Mouse (Mus musculus) kidney, postnatal 10 days (tissue): ENCODE data around the gene Slc25a47.

Experiments used
- DNase-seq: peaks from one replicate; pipeline ENCODE4 v3.0.0; 2021; ENCODE audit warnings: mixed read lengths

Gene Slc25a47

DNA sequence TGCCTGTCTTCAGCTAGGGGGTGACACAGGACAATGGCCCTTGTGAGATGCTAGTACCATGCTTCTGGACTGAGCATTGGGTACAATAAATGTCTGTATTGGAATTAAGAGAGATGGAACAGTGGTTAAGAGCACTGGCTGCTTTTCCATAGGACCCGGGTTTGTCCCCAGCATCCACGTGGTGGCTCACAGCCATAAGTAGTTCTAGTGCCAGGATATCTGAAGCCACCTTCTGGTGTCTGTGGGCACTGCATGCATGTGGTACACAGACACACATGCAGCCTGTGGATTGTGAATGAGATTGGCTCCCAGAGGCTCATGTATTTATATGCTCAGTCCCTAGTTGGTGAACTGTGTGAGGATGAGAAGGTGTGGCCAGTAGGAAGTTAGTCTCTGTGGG, 33.7 kb downstream of the Slc25a47 start:
- no peak for DNase-seq

DNA sequence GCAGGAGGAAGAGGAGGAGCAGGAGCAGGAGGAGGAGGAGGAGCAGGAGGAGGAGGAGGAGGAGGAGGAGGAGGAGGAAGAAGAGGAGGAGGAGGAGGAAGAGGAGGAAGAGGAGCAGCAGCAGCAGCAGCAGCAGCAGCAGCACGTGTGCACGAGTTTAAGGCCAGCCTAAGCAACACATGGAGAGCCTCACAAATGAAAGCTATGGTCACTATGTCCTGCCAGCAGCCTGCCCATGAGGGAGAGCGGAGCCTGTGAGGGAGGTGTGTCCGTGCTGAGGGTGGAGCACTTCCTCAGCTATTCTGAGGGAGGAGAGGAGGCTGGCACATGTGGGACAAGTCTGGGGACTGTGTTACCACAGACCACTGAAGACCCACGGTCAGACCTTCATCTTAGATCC, 37.3 kb downstream of the Slc25a47 start:
- no peak for DNase-seq

DNA sequence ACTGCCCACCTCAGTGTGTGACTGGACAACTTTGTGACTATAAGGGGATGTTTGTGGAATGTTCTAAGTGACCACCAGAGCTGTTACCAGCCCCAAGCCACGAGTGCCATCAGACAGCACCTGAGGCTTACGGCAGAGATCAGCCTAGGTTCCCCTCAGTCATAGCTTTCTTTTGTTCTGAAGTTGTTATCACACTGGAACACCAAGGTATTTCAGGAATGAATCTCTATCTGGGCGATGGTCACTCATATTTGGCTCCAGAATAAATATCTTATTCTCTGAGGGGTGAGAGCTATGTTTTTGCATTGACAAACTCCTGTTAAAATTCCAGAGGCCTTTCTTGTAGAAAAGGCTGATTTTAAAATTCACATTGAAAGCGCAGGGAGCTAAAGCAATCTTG, 43.3 kb downstream of the Slc25a47 start:
- no peak for DNase-seq

- DNase-seq: no peak
Measured at GRCm38 (mm10) chr12:108880606-108881005, 44.8 kb downstream of the Slc25a47 start.

GRCm38 (mm10) chr12:108881192-108881591, 45.3 kb downstream of the Slc25a47 start:
- no peak for DNase-seq

DNA sequence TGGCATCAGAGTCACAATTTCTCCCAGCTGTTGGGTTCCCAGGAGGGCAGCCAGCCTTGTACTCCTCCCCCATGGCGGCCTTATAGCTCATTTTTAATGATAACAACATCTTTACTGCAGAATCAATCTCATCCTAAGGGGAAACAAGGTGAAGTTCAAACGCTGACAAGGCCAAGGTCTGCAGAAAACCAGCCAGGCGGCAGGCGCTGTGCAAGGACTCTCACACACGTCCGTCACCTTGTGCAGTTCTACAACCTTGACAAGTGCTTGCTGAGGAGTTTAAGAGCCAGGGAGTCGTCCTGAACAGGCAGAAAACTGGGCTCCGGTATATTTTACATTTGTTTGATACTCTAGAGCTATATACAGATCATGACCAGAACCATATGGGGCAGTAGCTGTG, 46.9 kb downstream of the Slc25a47 start:
- no peak for DNase-seq

GRCm38 (mm10) chr12:108885906-108886305, 50.1 kb downstream of the Slc25a47 start:
- no peak for DNase-seq

DNA sequence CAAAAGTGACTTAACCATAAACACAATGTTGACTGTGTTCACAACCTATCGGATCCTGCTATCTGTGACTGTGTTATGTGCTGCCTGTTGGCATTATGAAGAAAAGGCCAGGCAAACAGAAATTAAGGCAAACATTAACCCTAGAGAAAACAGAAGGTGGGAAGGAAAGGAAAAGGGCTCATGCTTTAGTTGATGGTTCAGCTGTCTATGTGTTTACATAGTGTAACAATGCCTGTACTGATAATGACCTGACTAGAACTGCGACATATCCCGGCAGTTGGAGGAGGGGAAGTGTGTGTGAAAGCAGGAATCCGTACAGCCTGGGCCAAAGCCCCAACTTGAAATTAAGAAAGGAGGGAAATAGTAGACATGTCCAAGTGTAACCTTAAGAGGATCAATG, 51.2 kb downstream of the Slc25a47 start:
- DNase-seq: no peak

DNA sequence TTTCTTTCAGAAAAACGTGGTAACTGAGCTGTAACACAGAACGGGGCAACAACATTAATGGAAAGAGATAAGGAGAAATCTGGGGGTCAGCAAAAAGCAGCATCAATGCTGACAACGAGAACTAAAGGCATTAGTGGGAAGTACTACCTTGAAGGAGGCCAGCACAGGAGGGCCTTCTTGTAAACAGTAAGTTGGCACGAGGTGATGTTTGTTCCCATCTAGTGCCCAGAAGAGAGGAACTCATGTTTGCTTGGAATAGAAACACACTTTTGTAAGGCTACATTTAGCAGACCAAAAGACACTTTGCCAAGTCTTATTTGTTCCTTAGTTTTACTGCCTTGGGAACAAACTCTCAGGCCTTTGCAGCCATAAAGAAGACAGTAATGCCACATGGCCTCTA, 52.8 kb downstream of the Slc25a47 start:
- DNase-seq: no peak

DNA sequence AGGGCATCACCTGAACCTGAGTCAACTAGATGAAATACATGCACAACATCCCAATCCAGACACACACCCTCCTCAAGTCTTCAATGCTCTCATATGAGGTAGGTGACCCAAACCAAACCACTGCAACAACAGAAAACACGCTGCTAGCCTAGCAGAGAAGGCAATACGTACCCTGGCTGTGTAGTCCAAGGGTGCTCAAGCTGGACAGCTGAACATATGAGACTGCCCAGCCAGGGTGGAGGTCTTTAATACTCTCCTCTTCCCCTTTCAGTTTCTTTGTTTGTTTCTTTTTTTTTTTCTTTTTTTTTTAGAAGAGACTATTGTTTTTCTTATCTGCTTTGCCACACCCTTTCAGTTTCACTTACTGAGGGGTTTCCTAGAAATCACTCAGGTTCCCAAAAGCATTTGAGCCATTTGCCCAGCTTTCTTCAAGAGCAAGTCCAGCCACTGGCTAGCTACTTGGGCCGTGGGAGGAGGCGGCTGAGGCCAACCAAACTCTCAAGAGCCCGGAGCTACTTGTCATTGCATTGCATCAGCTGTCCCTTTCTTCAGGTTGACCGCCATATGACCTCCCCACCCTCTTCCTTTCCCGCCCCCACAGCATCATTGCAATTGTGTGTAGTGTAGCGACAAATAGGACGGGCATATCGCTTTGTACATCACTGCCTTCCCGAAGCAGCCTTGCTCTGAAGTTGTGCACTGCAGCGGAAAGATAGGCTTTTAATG, 57.3 kb downstream of the Slc25a47 start, which contains the start of gene Wdr25:
Wdr25 (plus strand) TSS at position 643 of the 726 bp plus-strand sequence.
- DNase-seq: peak; percentile 18

DNA sequence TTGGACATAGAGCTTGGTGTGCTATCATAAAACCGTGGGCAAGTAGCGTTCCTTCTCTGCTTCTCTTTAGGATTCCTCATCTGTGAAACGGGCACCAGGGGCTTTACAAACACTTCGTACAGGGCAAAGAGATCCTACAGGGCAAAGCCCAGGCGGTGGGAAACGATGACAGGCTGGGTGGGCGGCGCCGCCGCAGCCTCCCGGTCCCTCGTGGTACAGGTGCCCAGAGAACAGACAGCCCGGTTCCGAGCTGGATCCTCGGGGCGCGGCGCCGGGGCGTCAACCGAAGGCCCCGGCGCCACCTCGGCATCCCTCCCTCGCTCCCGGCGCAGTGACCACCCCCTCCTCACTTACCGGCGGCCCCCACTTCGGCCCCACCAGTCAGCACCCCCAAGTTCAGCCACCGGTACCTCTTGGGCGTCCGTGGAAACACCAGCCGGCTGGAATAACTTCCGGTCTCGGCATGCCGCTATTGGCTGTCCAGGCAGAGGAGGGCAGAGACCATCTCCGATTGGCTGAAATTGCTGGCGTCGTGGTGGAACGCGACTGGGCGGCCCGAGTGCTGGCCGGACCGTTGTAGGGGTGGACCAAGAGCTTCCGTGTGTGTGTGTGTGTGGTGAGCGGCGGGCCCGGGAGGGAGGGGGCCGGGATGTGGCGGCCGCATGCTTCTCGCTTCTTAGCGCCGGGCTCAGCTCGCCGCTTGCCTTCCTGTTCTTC, 58.0 kb downstream of the Slc25a47 start, which contains the start of gene Wars:
Wars (minus strand) TSS at position 460 of the 717 bp plus-strand sequence.
- peak; percentile 96 for DNase-seq

DNA sequence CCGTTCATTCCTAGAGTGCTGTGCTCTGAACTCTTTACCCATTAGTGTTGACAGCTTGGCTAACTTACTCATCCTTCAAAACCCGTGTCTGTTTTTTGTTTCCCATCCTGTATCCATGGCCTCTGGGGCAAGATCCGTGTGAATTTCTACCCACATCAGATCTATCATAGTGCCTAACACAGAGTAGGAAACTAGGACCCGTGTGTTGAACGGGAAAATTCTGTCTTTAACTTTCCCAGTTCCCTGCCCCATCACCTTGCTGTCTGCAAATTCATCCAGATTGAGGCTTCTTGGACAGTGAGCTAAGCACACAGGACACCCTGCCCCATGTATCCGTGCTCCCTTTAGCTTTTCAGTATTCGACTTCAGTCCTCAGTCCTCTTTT, 58.6 kb downstream of the Slc25a47 start:
- DNase-seq: no peak

- peak; percentile 65 for DNase-seq
Measured at GRCm38 (mm10) chr12:108896006-108896405, 60.2 kb downstream of the Slc25a47 start.

GRCm38 (mm10) chr12:108901346-108901745, 65.5 kb downstream of the Slc25a47 start:
- DNase-seq: peak; percentile 59

- peak; percentile 63 for DNase-seq
Measured at GRCm38 (mm10) chr12:108902940-108903339, 67.1 kb downstream of the Slc25a47 start.

DNA sequence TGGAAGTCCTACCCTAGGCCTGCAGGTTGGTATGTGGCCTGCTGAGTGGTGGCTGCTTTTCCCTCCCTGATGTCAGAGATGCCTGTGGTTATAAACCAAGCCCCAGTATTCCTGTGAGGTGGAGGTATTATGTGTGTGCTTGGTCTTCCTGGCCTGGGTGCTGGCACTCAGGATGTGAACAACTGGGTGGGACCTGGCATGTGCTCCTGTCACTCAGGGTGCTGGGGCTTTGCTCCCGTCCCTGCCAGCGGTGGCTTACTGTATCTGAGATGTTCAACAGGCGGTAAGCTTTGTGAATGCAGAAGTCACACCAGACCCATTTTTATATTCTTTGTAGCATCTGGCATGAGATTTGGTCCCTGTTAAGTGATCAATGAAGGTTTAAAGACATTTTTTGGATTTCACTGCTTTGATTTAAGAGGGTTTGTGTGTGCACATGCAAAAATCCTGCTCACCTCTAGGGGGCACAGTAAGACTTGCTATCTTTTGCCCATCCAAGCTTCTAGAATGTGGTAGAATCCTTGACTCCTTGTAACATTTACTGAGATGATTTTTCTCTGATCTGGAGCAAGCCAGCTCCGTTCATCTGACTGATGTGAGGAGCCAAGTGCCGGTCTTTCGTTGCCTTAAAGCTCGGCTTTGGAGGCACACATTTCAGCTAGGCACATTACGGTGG, 67.9 kb downstream of the Slc25a47 start:
- DNase-seq: peak; percentile 79

DNA sequence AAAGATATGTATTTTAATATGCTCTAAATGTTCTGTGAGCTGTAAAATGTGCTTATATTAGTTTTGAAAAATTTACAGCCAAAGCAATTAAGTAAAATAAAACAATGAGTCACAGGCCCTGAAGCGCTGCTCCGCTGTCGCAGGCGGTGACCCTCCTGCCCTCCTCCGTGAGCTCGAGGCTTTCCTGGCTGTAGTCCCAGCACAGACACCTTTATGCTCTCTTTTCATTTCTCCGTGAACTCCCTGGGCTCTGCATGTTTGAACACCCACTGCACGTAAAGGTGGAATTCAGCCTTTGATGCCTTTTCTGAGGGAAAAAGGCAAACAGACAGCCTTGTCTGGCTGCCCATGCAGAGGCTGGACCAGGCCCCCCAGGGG, 68.4 kb downstream of the Slc25a47 start:
- peak; percentile 34 for DNase-seq

DNA sequence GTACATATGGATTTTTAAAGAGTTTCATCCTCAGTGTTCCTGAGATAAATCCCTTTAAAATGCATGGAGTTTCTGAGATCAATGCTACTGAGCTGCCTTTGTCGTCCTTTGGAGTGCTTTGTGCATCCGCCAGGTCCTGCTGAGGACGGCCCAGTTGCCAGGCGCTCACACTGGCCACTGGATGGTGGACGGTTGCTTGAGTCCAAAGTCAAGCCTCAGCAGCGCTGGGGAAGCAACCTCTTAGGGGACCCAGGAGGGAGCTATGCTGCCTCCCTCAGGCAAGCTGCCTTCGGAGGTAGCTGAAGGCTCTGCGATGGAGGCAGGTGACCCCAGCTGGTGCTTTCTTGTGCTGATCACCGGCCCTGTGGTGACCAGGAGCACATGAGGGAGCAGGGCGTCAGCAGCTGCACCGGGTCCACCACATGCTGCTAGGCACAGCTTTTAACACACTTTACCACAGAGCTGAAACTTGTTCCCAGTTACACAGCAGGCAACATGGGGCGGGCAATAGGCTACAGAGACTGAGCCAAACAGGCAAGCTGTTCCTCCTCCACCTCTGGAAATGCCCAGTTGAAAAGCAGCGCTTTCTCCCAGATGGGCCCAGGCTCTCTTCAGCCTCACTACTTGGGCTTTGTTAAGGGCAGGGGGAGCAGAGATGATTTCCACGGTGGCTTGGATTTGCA, 69.9 kb downstream of the Slc25a47 start:
- peak; percentile 19 for DNase-seq

DNA sequence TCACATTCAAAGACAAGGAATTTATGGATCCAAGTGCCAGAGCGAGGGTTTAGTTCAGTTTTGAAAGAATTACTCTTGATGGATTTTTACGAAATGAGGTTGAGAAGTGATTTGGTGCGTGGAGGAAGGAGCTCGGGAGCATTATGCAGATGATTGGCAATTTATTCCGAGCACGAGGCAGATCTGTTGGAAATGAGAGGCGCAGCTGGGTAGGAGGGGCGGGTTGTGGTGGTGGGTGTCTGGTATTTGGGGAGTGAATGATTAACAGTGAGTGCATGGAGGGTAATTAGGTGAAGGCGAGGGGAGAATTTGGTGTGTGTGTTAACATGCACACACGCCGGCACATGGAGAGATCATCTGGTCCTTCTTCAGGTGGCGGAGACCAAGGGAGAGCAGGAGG, 70.6 kb downstream of the Slc25a47 start:
- DNase-seq: peak; percentile 17
